Mouse (Mus musculus): ENCODE data around the gene Speer1. TPM values are rescaled to one million over a fixed set of nuclear protein-coding genes. Genes with fewer than 3 reads are reported as not detected.

Speer1 gene
- polyA plus RNA-seq (2015; fragmentation: Nextera tagmentation; extraction: Ambion mirVana): not detected in 2 replicates

DNA sequence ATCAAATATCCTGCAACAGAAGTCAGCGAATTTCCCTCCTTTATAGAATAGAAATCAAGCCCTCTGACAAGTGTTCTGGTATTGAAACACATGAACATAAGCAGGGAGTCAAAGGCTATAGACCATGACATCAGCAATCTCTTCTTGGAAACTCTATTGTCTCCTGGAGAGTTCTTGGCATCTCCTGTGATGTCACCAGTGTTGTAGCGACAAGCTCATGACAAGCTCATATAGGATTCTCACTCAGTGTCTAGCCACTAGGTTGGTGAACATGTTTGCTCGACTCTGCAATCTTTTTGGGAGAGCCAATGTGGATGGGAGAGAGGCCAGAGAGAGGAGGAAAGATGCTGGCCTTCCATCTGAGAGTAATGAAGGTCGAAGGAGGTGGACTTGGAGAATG is at the start of gene Speer1:
Gene Speer1 (plus strand): TSS at position 301 of the 400 bp plus-strand sequence.

Other genes with a start within 250 kb of the Speer1 start
- gene Gm8879, start 213.9 kb upstream of the Speer1 start, polyA plus RNA-seq (2015; fragmentation: Nextera tagmentation; extraction: Ambion mirVana): 0.12 TPM in 1 of 2 replicates, not detected in the other
- not detected in 2 replicates for gene Gm5861, start 158.4 kb upstream of the Speer1 start, polyA plus RNA-seq (2015; fragmentation: Nextera tagmentation; extraction: Ambion mirVana)
- gene Gm8890, start 85.5 kb upstream of the Speer1 start, polyA plus RNA-seq (2015; fragmentation: Nextera tagmentation; extraction: Ambion mirVana): not detected in 2 replicates
- 0.22 TPM in 1 of 2 replicates, not detected in the other for gene Gm8897, start 74.9 kb downstream of the Speer1 start, polyA plus RNA-seq (2015; fragmentation: Nextera tagmentation; extraction: Ambion mirVana)
- gene Gm8906, start 161.2 kb downstream of the Speer1 start, polyA plus RNA-seq (2015; fragmentation: Nextera tagmentation; extraction: Ambion mirVana): not detected in 2 replicates